Mouse (Mus musculus): Measurements from ENCODE around the gene Afg3l1. TPM values are rescaled to one million over a fixed set of nuclear protein-coding genes. Genes with fewer than 3 reads are reported as not detected.
"Not testable (repeated sequence)": the region's sequence is repeated elsewhere in the genome, so short reads cannot be mapped to it uniquely, and the experiment has no call there.

The Afg3l1 gene
- polyA plus RNA-seq, 1 experiment: 20.4 TPM

- H3K27ac ChIP-seq (ENCODE audit: insufficient read depth, low read length): no peak overlapping the region
- H3K4me1 ChIP-seq (ENCODE audit: control insufficient read depth, insufficient read depth, low read length): no peaks in the 10 kb centered on the region
- H3K4me3 ChIP-seq (ENCODE audit: insufficient read depth, low read length): no peak overlapping the region
- no peak for TF ChIP-seq POLR2A (IDR thresholded peaks at IDR 0.05; ENCODE audit: extremely low read depth, insufficient read depth, low read length)
- no peak for TF ChIP-seq CTCF (IDR thresholded peaks at IDR 0.05; ENCODE audit: extremely low read depth, insufficient read depth, low read length)
Measured at GRCm38 (mm10) chr8:123527720-123528489, 50.2 kb downstream of the Afg3l1 start.

DNA sequence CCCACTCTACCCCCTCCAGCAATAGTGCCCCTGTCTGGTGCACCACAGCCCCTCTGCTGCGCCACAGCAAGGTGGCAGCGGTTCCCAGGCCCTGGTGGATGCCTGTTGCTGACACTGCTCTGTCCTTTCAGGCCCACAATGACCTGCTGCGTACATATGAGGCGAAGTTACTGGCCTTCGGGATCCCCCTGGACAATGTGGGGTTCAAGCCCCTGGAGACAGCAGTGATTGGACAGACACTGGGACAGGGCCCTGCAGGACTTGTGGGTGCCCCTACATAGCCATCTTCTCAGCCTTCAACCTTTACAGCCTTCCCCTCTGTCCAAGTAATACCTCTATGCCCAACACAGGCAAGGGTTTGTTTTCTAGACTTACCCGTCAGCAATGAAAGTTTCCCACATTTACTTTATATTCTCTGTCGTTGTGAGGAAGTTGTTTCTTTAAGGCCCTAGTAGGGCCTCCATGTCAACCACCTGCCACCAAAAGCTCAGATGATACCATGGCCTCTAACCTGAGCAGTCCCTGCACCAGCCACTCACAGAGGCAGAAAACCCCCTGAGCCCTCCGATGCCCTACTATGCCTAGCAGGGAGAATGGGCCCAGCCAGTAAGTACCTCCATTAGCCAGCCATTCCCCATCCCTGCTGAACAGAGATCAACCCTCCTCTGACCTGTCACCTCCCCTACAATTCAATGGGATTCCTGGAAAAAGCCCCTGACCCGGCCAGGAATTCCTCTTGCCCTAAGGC, 58.7 kb downstream of the Afg3l1 start:
- TF ChIP-seq POLR2A (IDR thresholded peaks at IDR 0.05; ENCODE audit: extremely low read depth, insufficient read depth, low read length) (no peak), CTCF (IDR thresholded peaks at IDR 0.05; ENCODE audit: extremely low read depth, insufficient read depth, low read length) (no peak)
- Histone ChIP-seq H3K4me1 (ENCODE audit: control insufficient read depth, insufficient read depth, low read length) (no peaks in the 10 kb centered on the region), H3K4me3 (ENCODE audit: insufficient read depth, low read length) (no peak overlapping the region), H3K27ac (ENCODE audit: insufficient read depth, low read length) (no peak overlapping the region)

GRCm38 (mm10) chr8:123536990-123537380, 59.3 kb downstream of the Afg3l1 start:
- TF ChIP-seq POLR2A (IDR thresholded peaks at IDR 0.05; ENCODE audit: extremely low read depth, insufficient read depth, low read length) (no peak; the same call in 1 of the 2 replicates), CTCF (IDR thresholded peaks at IDR 0.05; ENCODE audit: extremely low read depth, insufficient read depth, low read length) (no peak)
- H3K27ac ChIP-seq (ENCODE audit: insufficient read depth, low read length): no peak overlapping the region
- H3K4me3 ChIP-seq (ENCODE audit: insufficient read depth, low read length): no peak overlapping the region
- H3K4me1 ChIP-seq (ENCODE audit: control insufficient read depth, insufficient read depth, low read length): no peaks in the 10 kb centered on the region

GRCm38 (mm10) chr8:123537641-123538040, 59.9 kb downstream of the Afg3l1 start:
- H3K4me1 ChIP-seq (ENCODE audit: control insufficient read depth, insufficient read depth, low read length); H3K4me3 ChIP-seq (ENCODE audit: insufficient read depth, low read length); H3K27ac ChIP-seq (ENCODE audit: insufficient read depth, low read length): not testable (repeated sequence)

Other genes with a start within 250 kb of the Afg3l1 start
- 59.6 and 69.8 TPM in 2 replicates for gene Spata2l, start 241.7 kb upstream of the Afg3l1 start, polyA plus RNA-seq (2012; rRNA removed)
- gene Zfp276, start 223.7 kb upstream of the Afg3l1 start, polyA plus RNA-seq (2012; rRNA removed): 28.4 and 30.9 TPM in 2 replicates
- 111 and 112 TPM in 2 replicates for gene Vps9d1, start 223.6 kb upstream of the Afg3l1 start, polyA plus RNA-seq (2012; rRNA removed)
- 3.9 and 4.8 TPM in 2 replicates for gene Fanca, start 159.3 kb upstream of the Afg3l1 start, polyA plus RNA-seq (2012; rRNA removed)
- 18.2 and 18.9 TPM in 2 replicates for gene Spire2, start 145.2 kb upstream of the Afg3l1 start, polyA plus RNA-seq (2012; rRNA removed)
- 659 and 685 TPM in 2 replicates for gene Tcf25, start 104.2 kb upstream of the Afg3l1 start, polyA plus RNA-seq (2012; rRNA removed)
- gene Mc1r, start 70.8 kb upstream of the Afg3l1 start, polyA plus RNA-seq (2012; rRNA removed): 0.02 and 0.06 TPM in 2 replicates
- 491 and 518 TPM in 2 replicates for gene Tubb3, start 66.5 kb upstream of the Afg3l1 start, polyA plus RNA-seq (2012; rRNA removed)
- 42.8 and 43.2 TPM in 2 replicates for gene Def8, start 54.4 kb upstream of the Afg3l1 start, polyA plus RNA-seq (2012; rRNA removed)
- gene Dbndd1, start 37.6 kb downstream of the Afg3l1 start, polyA plus RNA-seq (2012; rRNA removed): 20.9 and 21.5 TPM in 2 replicates
- gene Gas8, start 40.9 kb downstream of the Afg3l1 start, polyA plus RNA-seq (2012; rRNA removed): 35.5 and 40.4 TPM in 2 replicates
- gene Rhou, start 176.0 kb downstream of the Afg3l1 start, polyA plus RNA-seq (2012; rRNA removed): 29.1 and 30.8 TPM in 2 replicates